9 mouse cellular contexts compared by ENCODE assay signal in the genomic region with DNA sequence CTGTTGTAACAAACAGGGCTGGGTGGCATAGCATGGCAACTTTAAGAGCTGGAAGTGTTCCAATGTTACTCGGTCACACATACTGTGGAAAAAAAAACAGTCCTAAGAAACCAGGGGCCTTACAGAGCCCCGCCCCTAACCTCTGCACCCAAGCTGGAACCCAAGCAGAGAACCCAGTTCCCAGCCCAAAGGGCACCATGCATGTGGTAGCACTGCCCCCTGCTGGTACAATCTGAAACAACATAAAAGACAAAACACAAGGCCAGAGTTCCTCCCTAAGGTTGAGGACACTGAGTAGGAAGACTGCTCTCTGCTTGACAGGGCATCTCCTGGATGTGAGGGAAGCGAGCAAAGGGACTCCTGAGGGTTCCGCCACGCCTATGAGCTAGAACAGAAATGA. TPM values are rescaled to one million over a fixed set of nuclear protein-coding genes. Genes with fewer than 3 reads are reported as not detected.
DNase-seq lines count a peak whose midpoint lies in the region; ATAC-seq and TF ChIP-seq lines count a peak whose summit lies in the region.
"Had no signal": no experiment of that assay in that cellular context is flagged by ENCODE, and none has a peak within 500 bp of the region (broad histone marks: within the 10 kb centered on the region; RNA-seq: fewer than 3 reads in every experiment).

No protein-coding gene starts in this region.

- no peaks in the 10 kb centered on the region for H3K4me1 ChIP-seq in spleen, adult 2 months (ENCODE audit: control insufficient read depth, insufficient read depth, insufficient read length)
- no peaks in the 10 kb centered on the region for H3K4me1 ChIP-seq in hindbrain, embryonic 14.5 days (replicated peaks; ENCODE audit: control insufficient read depth, insufficient read depth, low read length)
- no peaks in the 10 kb centered on the region for H3K4me1 ChIP-seq in neural tube, embryonic 13.5 days (replicated peaks)

- intact Hi-C loops in left cerebral cortex, adult 2 months (cut with DNase I) = loop anchor here (1.0 kb wide), 2 partner anchors 130 to 148 kb away; no protein-coding TSS in a partner anchor

- peak; percentile 59; the same call in 1 of the 2 replicates for ATAC-seq in hindbrain, embryonic 14.5 days (ENCODE audit: low FRiP score)
- ATAC-seq in neural tube, embryonic 13.5 days (ENCODE audit: low read depth) = peak; percentile 53; the same call in 1 of the 2 replicates

- no peak overlapping the region for H3K4me2 ChIP-seq in hindbrain, embryonic 14.5 days (replicated peaks)
- no peak overlapping the region for H3K4me2 ChIP-seq in neural tube, embryonic 13.5 days

- TF ChIP-seq CTCF in spleen, adult 2 months (IDR thresholded peaks at IDR 0.05; ENCODE audit: extremely low read depth, insufficient read depth, insufficient read length, insufficient replicate concordance) = peak; percentile 57; the same call in 1 of the 2 replicates
- peak; percentile 84 for TF ChIP-seq CTCF in left cerebral cortex, adult 2 months (IDR thresholded peaks at IDR 0.05)

- H3K9ac ChIP-seq in hindbrain, embryonic 14.5 days = no peak overlapping the region
- no peak overlapping the region for H3K9ac ChIP-seq in neural tube, embryonic 13.5 days

- H3K4me3 ChIP-seq in spleen, adult 2 months (ENCODE audit: extremely low read depth, insufficient read depth, insufficient read length) = no peak overlapping the region
- H3K4me3 ChIP-seq in hindbrain, embryonic 14.5 days (replicated peaks; ENCODE audit: low read length) = no peak overlapping the region
- H3K4me3 ChIP-seq in left cerebral cortex, adult 2 months = no peak overlapping the region
- H3K4me3 ChIP-seq in neural tube, embryonic 13.5 days = no peak overlapping the region

- peak in 1 of 2 experiments; percentile 13 for DNase-seq in spleen, adult 2 months (ENCODE audit: low read depth in 1 of 2, low spot score in 2 of 2)
- DNase-seq in spleen, adult 12 weeks (ENCODE audit: low spot score) = no peak
- peak; percentile 80 for DNase-seq in adrenal gland, postnatal 10 days
- peak; percentile 89 for DNase-seq in embryo, embryonic 10.5 days (ENCODE audit: low spot score)
- DNase-seq in hindbrain, embryonic 14.5 days (ENCODE audit: low spot score) = peak; percentile 92
- peak; percentile 60 to 65 for DNase-seq in left cerebral cortex, adult 2 months (ENCODE audit: extremely low spot score in 1 of 2, low spot score in 2 of 2)
- DNase-seq in ovary, postnatal 36 days (ENCODE audit: low spot score) = no peak

- 23% methylated on average over 5 of the region's 5 CpGs for WGBS in spleen, adult 2 months
- WGBS in hindbrain, embryonic 14.5 days = 25% methylated on average over 5 of the region's 5 CpGs
- 26% methylated on average over 5 of the region's 5 CpGs for WGBS in neural tube, embryonic 13.5 days

- H3K9me3 ChIP-seq in hindbrain, embryonic 14.5 days (ENCODE audit: control insufficient read depth, low read length) = no peaks in the 10 kb centered on the region
- no peaks in the 10 kb centered on the region for H3K9me3 ChIP-seq in neural tube, embryonic 13.5 days

- no peaks in the 10 kb centered on the region for H3K36me3 ChIP-seq in spleen, adult 2 months (ENCODE audit: control insufficient read depth, insufficient read depth, low read length)
- H3K36me3 ChIP-seq in hindbrain, embryonic 14.5 days (replicated peaks; ENCODE audit: control insufficient read depth, insufficient read depth) = no peaks in the 10 kb centered on the region
- no peaks in the 10 kb centered on the region for H3K36me3 ChIP-seq in neural tube, embryonic 13.5 days

- no peaks in the 10 kb centered on the region for H3K27me3 ChIP-seq in spleen, adult 2 months (ENCODE audit: control insufficient read depth, insufficient read depth, low read length)
- 0 out of 2 replicates have a peak, but pooled peaks cover 5% of the 10 kb centered on the region for H3K27me3 ChIP-seq in hindbrain, embryonic 14.5 days (ENCODE audit: control insufficient read depth, insufficient read depth, low read length)
- H3K27me3 ChIP-seq in neural tube, embryonic 13.5 days = peaks cover 11% of the 10 kb centered on the region; the same call in 1 of the 2 replicates

- no peak overlapping the region for H3K27ac ChIP-seq in spleen, adult 2 months (ENCODE audit: insufficient read depth, low read length)
- H3K27ac ChIP-seq in hindbrain, embryonic 14.5 days = no peak overlapping the region
- H3K27ac ChIP-seq in left cerebral cortex, adult 2 months = no peak overlapping the region
- no peak overlapping the region for H3K27ac ChIP-seq in neural tube, embryonic 13.5 days (replicated peaks)

- TF ChIP-seq POLR2A in spleen, adult 2 months (IDR thresholded peaks at IDR 0.05; ENCODE audit: low read depth, low read length) = no peak

RNA-seq across cellular contexts. Expression of gene Cpz, which starts 14.9 kb away (rescaled TPM):
- polyA plus RNA-seq in spleen, adult 2 months (2012; rRNA removed) = 1.2 and 1.4 TPM in 2 replicates
- 1 to 10 TPM; 7.8 to 8.3 TPM for total RNA-seq in adrenal gland, postnatal 10 days (2021)
- polyA plus RNA-seq in hindbrain, embryonic 14.5 days (2014; fragmentation: Nextera tagmentation; extraction: Ambion mirVana) = 0.80 and 1.0 TPM in 2 replicates
- total RNA-seq in left cerebral cortex, adult 2 months (2021) = under 1 TPM in 1 of 2 experiments, not detected in 1; 0.14 TPM
- polyA plus RNA-seq in neural tube, embryonic 13.5 days (2015; fragmentation: Nextera tagmentation; extraction: Ambion mirVana) = 2.3 and 2.9 TPM in 2 replicates
- polyA plus RNA-seq: neural tube, embryonic 14.5 days had no signal

Comparison
In these comparisons a context has a peak if more than half of its experiments do, and no peak if none do; other contexts are left out.
1. DNase-seq: peak in adrenal gland, postnatal 10 days (single experiment), embryo, embryonic 10.5 days (single experiment), hindbrain, embryonic 14.5 days (single experiment) and left cerebral cortex, adult 2 months (2 of 2); none in spleen, adult 12 weeks (single experiment) and ovary, postnatal 36 days (single experiment).